Mouse (Mus musculus): ENCODE results near the gene Atf5.

DNA sequence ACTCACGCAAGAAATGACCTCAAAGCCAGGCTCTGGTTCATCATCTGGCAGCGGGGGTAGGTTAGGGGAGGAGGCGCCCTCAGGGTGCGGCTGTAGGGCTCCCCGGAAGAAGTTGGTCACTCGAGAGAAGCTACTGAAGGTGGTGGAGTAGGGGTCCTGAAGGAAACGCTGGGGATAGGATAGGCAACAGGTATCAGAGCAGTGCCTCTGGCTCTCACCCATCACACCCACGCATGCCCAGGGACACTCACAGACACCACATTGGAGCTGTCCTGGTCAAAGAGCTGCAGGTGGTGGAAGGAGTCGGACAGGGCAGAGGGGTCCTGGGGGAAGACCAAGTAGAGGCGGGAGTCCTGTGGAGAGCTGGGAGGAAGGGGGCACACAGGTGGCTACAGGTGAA lies 28.5 kb upstream of the Atf5 start:
- no peak for TF ChIP-seq GATA1 (IDR thresholded peaks at IDR 0.05; ENCODE audit: borderline replicate concordance, low read length)
- no peak for TF ChIP-seq FLI1 (IDR thresholded peaks at IDR 0.05; ENCODE audit: low read length)
